Mouse (Mus musculus) midbrain, postnatal 0 days (tissue): ENCODE measurements around the gene As3mt. TPM values are rescaled to one million over a fixed set of nuclear protein-coding genes. Genes with fewer than 3 reads are reported as not detected.

Experiments used
- ATAC-seq: fragments of 200-750 bp; cut with Nextera tagmentation; 2 replicates; pipeline ENCODE4 v1.8.0; 2017; ENCODE audit warnings: moderate number of reproducible peaks, mild to moderate bottlenecking, moderate TSS enrichment, moderate library complexity; ENCODE audit not compliant: low FRiP score
- DNase-seq: peaks from one replicate; pipeline ENCODE4 v3.0.0-alpha.2; 2015; ENCODE audit warnings: low spot score
- H3K27ac ChIP-seq: fragments of 300-500 bp; sonication (generic); 2 replicates; pipeline ENCODE4 v1.5.1; 2014; ENCODE audit warnings: low read depth, mild to moderate bottlenecking, low read length, mixed read lengths
- H3K27me3 ChIP-seq: fragments of 300-500 bp; sonication (generic); 2 replicates; pipeline ENCODE4 v1.6.1; 2014; ENCODE audit warnings: low read length, control low read depth, mixed read lengths; ENCODE audit not compliant: insufficient read depth
- H3K36me3 ChIP-seq: fragments of 300-500 bp; sonication (generic); 2 replicates; pipeline ENCODE4 v1.6.1; 2014; ENCODE audit warnings: low read length, control low read depth, mixed read lengths; ENCODE audit not compliant: insufficient read depth
- H3K4me1 ChIP-seq: fragments of 300-500 bp; sonication (generic); 2 replicates; pipeline ENCODE4 v1.6.1; 2014; ENCODE audit warnings: mild to moderate bottlenecking, control low read depth, antibody characterized with exemption, low read length, mixed read lengths; ENCODE audit not compliant: insufficient read depth
- H3K4me2 ChIP-seq: fragments of 300-500 bp; sonication (generic); 2 replicates; pipeline ENCODE4 v1.6.1; 2014; ENCODE audit warnings: low read depth, mild to moderate bottlenecking, low read length, mixed read lengths; ENCODE audit not compliant: poor library complexity, severe bottlenecking
- H3K4me3 ChIP-seq: fragments of 300-500 bp; sonication (generic); 2 replicates; pipeline ENCODE4 v1.5.1; 2014; ENCODE audit warnings: low read depth, mild to moderate bottlenecking, low read length, moderate library complexity
- H3K9ac ChIP-seq: fragments of 300-500 bp; sonication (generic); replicated peaks from 2 replicates; pipeline ENCODE4 v1.6.1; 2014; ENCODE audit warnings: mild to moderate bottlenecking, low read length, moderate library complexity, mixed read lengths; ENCODE audit not compliant: poor library complexity, severe bottlenecking
- H3K9me3 ChIP-seq: fragments of 300-500 bp; sonication (generic); 2 replicates; pipeline ENCODE4 v1.6.1; 2016; ENCODE audit warnings: low read length, control low read depth
- CTCF ChIP-seq: IDR thresholded peaks from 2 replicates; pipeline ENCODE4 v1.5.1; 2016; ENCODE audit warnings: antibody characterized with exemption, mild to moderate bottlenecking
- WGBS: fragments of 180-500 bp; shearing (Covaris S2); extraction: QIAGEN DNeasy Blood & Tissue Kit; methylation state at CpG from one replicate; pipeline ENCODE4 v1.1.7; 2014; 5-methylcytosine and 5-hydroxymethylcytosine counted together
- polyA plus RNA-seq: library from polyadenylated mRNA; unstranded; fragments of >200 nt; fragmentation: Nextera tagmentation; extraction: Ambion mirVana; gene quantifications from 2 replicates; pipeline ENCODE4 v1.2.1, GENCODE M21; 2015
- total RNA-seq: library from RNA; depleted of rRNA; stranded (reverse); fragments of >200 nt; gene quantifications from 2 replicates; pipeline ENCODE4 v1.2.3, GENCODE M21; 2014

The As3mt gene
- total and polyA plus RNA-seq, 2 experiments from 2014 or later = 21.3 to 36.4 TPM

GRCm38 (mm10) chr19:46733626-46734025, 26.4 kb downstream of the As3mt start:
- DNase-seq (no peak), ATAC-seq (no peak)
- H3K4me1 ChIP-seq = no peaks in the 10 kb centered on the region
- H3K4me2 ChIP-seq = no peak overlapping the region
- no peaks in the 10 kb centered on the region for H3K9me3 ChIP-seq
- H3K4me3 ChIP-seq = no peak overlapping the region
- 94% methylated on average over 7 of the region's 7 CpGs for WGBS
- TF ChIP-seq CTCF = no peak
- H3K27me3 ChIP-seq = no peaks in the 10 kb centered on the region
- H3K27ac ChIP-seq = no peak overlapping the region
- H3K36me3 ChIP-seq = no peaks in the 10 kb centered on the region
- no peak overlapping the region for H3K9ac ChIP-seq

- 61% methylated on average over 5 of the region's 5 CpGs for WGBS
- ATAC-seq (no peak), DNase-seq (no peak)
- no peak for TF ChIP-seq CTCF
- Histone ChIP-seq H3K4me2 (no peak overlapping the region), H3K9ac (no peak overlapping the region), H3K9me3 (no peaks in the 10 kb centered on the region), H3K27ac (no peak overlapping the region), H3K27me3 (no peaks in the 10 kb centered on the region), H3K4me1 (no peaks in the 10 kb centered on the region), H3K4me3 (no peak overlapping the region), H3K36me3 (no peaks in the 10 kb centered on the region)
These were observed 28.0 kb downstream of the As3mt start for GRCm38 (mm10) chr19:46735241-46735640.

DNA sequence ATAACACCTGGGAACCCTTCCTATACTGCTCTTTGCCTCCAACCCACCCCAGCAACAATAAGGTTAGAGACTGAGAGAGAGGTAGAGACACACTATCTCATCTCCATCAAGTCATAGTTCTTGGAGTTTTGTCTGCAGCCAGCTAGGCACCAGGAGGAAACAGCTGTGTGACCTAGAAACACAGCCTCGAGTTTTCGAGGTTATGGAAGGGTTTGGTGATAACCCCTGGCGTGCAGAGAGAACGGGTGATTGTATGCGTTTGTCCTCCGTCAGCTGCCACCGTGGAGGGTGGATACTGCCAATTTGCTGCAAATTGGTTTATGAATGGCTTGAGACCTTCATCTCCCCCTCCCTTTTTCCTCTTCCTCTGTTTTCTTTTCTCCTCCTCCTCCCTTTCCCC, 29.8 kb downstream of the As3mt start:
- WGBS = 82% methylated on average over 7 of the region's 7 CpGs

GRCm38 (mm10) chr19:46740341-46741008, 33.2 kb downstream of the As3mt start:
- Histone ChIP-seq H3K9me3 (no peaks in the 10 kb centered on the region), H3K9ac (no peak overlapping the region), H3K27me3 (no peaks in the 10 kb centered on the region), H3K4me2 (no peak overlapping the region), H3K36me3 (no peaks in the 10 kb centered on the region), H3K4me1 (no peaks in the 10 kb centered on the region), H3K4me3 (no peak overlapping the region), H3K27ac (no peak overlapping the region)
- TF ChIP-seq CTCF = peak; percentile 93
- DNase-seq = peak; percentile 87
- ATAC-seq = no peak
- WGBS = 55% methylated on average over 7 of the region's 7 CpGs

More for the DNA sequence above, 29.8 kb downstream of the As3mt start:
- H3K4me3 ChIP-seq = no peak overlapping the region
- no peak for ATAC-seq
- no peak for TF ChIP-seq CTCF
- H3K27ac ChIP-seq = no peak overlapping the region
- no peak for DNase-seq
- H3K9me3 ChIP-seq = no peaks in the 10 kb centered on the region
- no peaks in the 10 kb centered on the region for H3K36me3 ChIP-seq
- H3K4me2 ChIP-seq = no peak overlapping the region
- no peak overlapping the region for H3K9ac ChIP-seq
- no peaks in the 10 kb centered on the region for H3K4me1 ChIP-seq
- no peaks in the 10 kb centered on the region for H3K27me3 ChIP-seq

GRCm38 (mm10) chr19:46741574-46741973, 34.3 kb downstream of the As3mt start:
- DNase-seq = no peak
- no peaks in the 10 kb centered on the region for H3K4me1 ChIP-seq

DNA sequence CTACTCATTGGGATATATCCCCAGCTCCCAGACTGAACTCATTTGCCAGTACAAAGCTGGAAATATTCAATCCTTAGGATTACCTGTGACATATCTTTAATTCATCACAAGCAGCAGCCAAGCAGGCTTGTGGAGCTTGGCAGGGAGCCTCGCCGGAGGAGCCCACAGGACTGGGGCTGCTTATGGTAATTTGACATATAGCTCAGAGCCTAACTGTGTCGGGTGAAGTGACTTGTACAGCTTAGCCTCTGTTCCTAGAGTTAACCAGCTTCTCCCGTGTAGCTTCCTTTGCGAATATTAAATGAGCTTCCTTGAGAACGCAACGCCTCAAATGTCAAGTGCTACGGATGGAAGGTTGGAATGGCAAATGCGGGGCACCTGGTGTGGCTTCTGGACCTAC, 37.4 kb downstream of the As3mt start:
- H3K27me3 ChIP-seq = no peaks in the 10 kb centered on the region
- no peak overlapping the region for H3K9ac ChIP-seq
- DNase-seq (no peak), ATAC-seq (no peak)
- H3K4me2 ChIP-seq = no peak overlapping the region
- no peaks in the 10 kb centered on the region for H3K36me3 ChIP-seq
- H3K4me1 ChIP-seq = no peaks in the 10 kb centered on the region
- H3K27ac ChIP-seq = no peak overlapping the region
- 31% methylated on average over 9 of the region's 9 CpGs for WGBS
- no peak overlapping the region for H3K4me3 ChIP-seq
- TF ChIP-seq CTCF = no peak
- no peaks in the 10 kb centered on the region for H3K9me3 ChIP-seq

More at GRCm38 (mm10) chr19:46741574-46741973, 34.3 kb downstream of the As3mt start:
- no peaks in the 10 kb centered on the region for H3K9me3 ChIP-seq
- H3K4me3 ChIP-seq = no peak overlapping the region
- H3K4me2 ChIP-seq = no peak overlapping the region
- H3K27me3 ChIP-seq = no peaks in the 10 kb centered on the region
- no peak overlapping the region for H3K9ac ChIP-seq
- no peak overlapping the region for H3K27ac ChIP-seq
- TF ChIP-seq CTCF = peak; percentile 42
- 47% methylated on average over 6 of the region's 6 CpGs for WGBS
- H3K36me3 ChIP-seq = no peaks in the 10 kb centered on the region
- ATAC-seq = no peak
